Mouse (Mus musculus) heart, postnatal 4 days (tissue): Measurements from ENCODE around the gene Naa16. TPM values are rescaled to one million over a fixed set of nuclear protein-coding genes. Genes with fewer than 3 reads are reported as not detected.

Experiments
- DNase-seq: peaks from one replicate; pipeline ENCODE4 v3.0.0; 2021
- total RNA-seq, 2 experiments: library from RNA; stranded (reverse); gene quantifications; 2 replicates each; pipeline ENCODE4 v1.2.3; 2021

Naa16 gene
- total RNA-seq = 10 to 100 TPM; 14.9 to 15.0 TPM

GRCm38 (mm10) chr14:79390265-79390926 lies at the start of gene Naa16:
Gene Naa16, minus strand, starts transcription at chr14:79390778.
- DNase-seq = peak; percentile 97

- no peak for DNase-seq
These were observed 43.5 kb upstream of the Naa16 start for GRCm38 (mm10) chr14:79434068-79434467.

DNA sequence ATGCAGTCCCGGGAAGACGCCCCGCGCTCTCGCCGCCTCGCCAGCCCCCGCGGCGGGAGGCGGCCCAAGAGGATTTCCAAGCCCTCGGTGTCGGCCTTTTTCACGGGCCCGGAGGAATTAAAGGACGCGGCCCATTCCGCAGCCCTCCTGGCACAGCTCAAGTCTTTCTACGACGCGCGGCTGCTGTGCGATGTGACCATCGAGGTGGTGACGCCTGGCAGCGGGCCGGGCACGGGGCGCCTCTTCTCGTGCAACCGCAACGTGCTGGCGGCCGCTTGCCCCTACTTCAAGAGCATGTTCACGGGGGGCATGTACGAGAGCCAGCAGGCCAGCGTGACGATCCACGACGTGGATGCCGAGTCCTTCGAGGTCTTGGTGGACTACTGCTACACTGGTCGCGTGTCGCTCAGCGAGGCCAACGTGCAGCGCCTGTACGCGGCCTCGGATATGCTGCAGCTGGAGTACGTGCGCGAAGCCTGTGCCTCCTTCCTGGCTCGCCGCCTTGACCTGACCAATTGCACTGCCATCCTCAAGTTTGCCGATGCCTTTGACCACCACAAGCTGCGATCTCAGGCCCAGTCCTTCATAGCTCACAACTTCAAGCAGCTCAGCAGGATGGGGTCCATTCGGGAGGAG lies 36.3 kb upstream of the Naa16 start:
- DNase-seq = peak; percentile 15

- peak; percentile 95 for DNase-seq
These were observed 35.6 kb upstream of the Naa16 start, which contains the start of gene Kbtbd7 for GRCm38 (mm10) chr14:79425979-79426729. Gene Kbtbd7, plus strand, starts transcription at chr14:79426511.

DNA sequence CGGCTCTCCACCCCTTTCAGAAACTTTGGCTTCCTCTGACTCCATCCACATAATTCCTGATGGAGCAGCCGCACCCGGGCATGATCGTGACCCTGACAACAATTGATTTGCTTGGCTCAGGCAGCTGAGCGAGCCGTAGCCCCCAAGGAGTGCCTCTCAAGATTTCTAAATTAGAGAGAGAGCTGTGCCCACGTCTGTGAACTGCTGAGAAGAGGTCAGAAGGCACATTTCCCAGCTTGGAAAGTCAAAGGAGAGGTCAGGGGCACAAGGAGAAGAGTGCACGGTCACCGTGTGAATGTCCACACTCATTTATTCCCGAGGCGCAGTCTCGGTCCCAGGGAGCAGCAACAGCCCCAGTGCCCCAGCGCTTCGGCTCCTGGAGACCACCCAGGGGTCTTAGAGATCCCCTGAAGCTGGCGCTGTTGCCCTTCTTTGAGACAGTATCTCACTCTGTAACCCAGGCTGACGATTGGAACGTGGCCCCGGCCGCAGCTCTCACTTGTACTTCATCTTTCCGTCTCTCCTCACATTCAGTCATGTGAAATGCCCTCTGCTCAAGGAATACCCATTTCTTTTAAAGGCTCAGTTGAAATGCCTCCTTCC lies 29.6 kb upstream of the Naa16 start:
- no peak for DNase-seq

- no peak for DNase-seq
These were observed 22.5 kb upstream of the Naa16 start for GRCm38 (mm10) chr14:79413121-79413520.

DNA sequence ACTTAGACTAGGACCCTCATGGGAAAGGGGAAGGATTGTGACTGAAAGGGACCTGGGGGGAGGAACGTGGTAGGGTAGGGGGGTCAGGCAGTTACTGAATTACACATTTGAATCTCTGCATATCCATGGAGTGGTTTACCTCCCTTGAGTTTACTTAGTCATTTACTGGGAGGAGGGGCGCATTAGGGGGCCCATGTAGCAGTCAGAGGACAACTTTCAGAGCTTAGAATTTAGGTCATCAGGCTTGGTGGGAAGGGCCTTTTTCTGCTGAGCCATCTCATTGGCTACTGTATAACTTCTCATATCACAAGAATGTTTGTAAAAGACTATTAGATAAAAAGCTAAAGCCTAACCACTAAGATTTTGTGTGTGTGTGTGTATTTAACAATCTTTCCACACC lies 20.1 kb upstream of the Naa16 start:
- no peak for DNase-seq

DNA sequence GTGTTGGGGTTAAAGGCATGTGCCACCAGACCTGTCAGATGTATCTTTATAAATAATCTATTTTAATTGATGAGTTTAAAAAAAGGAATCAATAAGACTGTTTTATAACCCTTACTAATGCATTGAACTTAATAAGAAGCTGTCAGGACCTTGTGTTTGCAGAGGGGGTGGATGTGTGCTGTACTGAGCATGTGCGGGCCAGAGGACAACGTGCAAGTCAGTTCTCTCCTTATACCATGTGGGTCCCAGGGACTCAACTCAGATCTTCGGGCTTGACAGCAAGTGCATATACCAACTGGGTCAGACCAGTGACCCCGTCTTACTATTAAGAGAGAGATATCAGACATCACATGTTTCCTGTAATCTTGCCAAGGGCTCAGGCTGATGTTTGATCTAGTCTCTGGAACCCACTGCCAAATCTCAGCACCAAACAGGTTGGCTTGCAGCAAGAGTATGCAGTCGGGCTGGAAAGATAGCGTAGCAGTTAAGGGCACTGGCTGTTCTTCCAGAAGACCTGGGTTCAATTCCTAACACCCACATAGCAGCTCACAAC lies 18.8 kb upstream of the Naa16 start:
- no peak for DNase-seq

GRCm38 (mm10) chr14:79407641-79408040 lies 17.1 kb upstream of the Naa16 start:
- DNase-seq = no peak

GRCm38 (mm10) chr14:79397321-79398122 lies 6.9 kb upstream of the Naa16 start, which contains the start of gene Mtrf1:
Gene Mtrf1, plus strand, starts transcription at chr14:79397772.
- DNase-seq = peak; percentile 62

DNA sequence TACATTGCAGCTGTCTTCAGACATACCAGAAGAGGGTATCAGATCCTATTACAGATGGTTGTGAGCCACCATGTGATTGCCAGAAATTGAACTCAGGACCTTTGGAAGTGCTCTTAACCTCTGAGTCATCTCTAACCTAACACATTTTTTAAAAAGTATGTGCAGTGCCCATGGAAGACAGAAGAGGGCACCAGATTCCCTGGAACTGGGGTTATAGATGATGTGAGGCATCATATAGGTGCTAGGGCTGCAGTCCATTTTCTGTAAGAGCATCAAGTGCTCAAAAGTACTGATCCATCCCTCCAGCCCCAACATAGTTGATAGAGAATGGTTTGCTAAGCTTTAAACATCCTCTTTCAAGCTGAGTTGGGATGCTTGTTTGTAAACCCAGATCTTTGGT lies 4.0 kb upstream of the Naa16 start:
- peak; percentile 33 for DNase-seq

GRCm38 (mm10) chr14:79393289-79393688 lies 2.7 kb upstream of the Naa16 start:
- DNase-seq = no peak

DNA sequence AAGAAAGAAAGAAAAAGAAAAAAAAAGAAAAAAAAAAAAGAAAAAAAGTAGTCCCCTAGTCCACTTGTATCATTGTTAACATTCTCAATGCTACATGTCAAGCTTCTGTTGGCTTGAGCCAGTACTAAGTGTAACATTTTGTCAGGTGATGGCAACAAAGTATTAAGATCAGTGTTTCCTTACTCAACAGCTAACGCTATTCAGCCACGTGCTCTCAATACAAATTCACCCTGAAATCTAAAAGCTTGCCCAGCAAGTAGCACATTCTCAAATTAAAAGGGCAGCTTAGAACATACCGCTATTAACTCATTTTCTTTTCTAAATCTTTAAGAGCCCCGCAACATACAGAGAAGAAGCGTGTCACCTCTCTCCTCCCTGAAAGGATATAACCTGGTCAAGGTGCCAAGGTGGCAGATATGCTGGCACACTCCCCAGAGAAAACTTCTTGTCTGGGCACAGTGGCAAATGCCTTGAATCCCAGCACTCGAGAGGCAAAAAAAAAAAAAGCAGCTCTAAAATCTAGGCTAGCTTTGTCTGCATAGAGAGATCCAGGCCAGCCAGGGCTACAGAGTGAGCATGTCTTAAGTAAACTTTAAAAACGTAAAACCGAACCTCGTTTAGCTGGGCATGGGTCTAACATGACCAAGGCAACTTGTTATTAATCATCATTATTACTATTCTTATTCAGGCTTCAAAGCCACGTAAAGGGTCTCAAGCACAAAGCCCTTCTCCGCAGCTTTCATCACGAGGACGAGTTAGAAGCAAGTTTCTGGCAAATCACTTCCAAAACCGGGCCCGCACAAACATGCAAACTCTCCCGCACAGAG lies 927 bp downstream of the Naa16 start:
- peak; percentile 59 for DNase-seq

DNA sequence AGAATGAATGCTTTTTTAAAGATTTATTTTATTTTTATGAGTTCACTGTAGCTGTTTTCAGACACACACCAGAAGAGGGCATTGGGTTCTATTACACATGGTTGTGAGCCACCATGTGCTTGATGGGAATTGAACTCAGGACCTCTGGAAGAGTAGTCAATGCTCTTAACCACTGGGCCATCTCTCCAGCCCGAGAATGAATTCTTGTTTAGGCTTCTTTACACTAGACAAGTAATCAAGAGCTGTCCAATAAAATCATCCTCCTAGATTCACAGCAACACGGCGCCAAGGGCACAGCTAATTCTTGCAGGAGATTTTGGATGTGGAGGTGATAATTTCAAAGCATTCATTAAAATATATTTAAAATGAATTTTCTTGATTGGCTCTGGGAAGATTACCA lies 2.3 kb downstream of the Naa16 start:
- no peak for DNase-seq

- DNase-seq = no peak
These were observed 7.5 kb downstream of the Naa16 start for GRCm38 (mm10) chr14:79383120-79383519.

- DNase-seq = no peak
These were observed 13.5 kb downstream of the Naa16 start for GRCm38 (mm10) chr14:79377041-79377440.

DNA sequence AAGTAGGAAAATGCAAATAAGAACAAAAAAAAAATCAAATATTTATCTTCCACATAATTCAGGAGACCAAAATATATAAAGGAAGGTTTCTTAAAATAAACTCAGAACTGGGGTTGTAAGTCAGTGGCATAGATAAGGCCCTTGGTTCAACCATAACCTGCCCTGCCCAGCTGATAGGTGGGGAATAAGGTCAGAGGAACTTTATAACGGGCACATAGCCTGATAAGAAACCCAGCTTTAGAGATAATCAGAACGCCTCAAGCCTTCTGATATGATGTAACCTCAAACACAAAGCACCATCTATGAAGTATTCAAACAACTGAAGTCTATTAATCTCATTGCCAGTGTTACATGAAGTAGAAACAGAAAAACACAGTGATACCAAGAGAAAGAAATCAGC lies 32.5 kb downstream of the Naa16 start:
- DNase-seq = no peak

DNA sequence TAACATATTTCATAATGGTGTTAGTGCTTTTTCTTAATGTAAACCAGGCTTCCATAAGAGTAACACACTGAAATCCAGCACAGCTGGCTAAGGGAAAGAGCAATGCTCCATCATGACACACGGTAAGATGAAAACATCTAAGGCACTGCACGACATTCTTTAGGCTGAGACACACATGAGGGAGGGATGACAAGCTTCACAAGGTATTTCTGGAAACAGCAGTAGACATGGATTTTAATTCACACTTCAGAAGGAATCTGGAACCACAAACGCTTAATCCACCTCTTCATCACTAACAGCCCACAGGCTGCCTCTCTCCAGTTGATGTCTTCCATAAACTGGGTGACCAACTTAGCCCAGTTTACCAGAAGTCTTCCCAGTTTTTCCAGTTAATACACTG lies 44.2 kb downstream of the Naa16 start:
- DNase-seq = no peak

GRCm38 (mm10) chr14:79335613-79336012 lies 55.0 kb downstream of the Naa16 start:
- no peak for DNase-seq

GRCm38 (mm10) chr14:79331936-79332335 lies 58.6 kb downstream of the Naa16 start:
- no peak for DNase-seq
